Mouse (Mus musculus): ENCODE measurements around the gene BC028528. TPM values are rescaled to one million over a fixed set of nuclear protein-coding genes. Genes with fewer than 3 reads are reported as not detected.
"Not testable (repeated sequence)": the region's sequence is repeated elsewhere in the genome, so short reads cannot be mapped to it uniquely, and the experiment has no call there.

BC028528 gene
- polyA plus RNA-seq, 1 experiment from 2014 or later = 18.5 TPM

DNA sequence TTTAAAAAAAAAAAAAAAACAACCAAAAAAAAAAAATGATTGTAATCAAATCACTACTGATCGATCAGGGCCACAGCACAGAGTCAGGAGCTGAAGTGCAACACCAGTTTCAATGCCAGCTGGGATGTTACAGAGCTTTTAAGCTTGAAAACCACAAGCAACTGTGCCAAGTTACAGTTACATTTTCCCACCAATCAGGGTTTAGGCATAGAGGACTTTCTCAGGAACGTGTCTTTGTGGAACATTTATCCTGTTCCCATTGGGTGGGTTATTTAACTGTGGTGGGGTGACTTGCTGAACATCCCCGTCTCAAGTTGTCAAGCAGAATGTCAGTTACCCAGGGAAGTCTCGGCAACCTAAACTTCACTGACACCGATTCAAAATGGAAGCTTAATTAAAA, 33.3 kb upstream of the BC028528 start:
- Histone ChIP-seq H3K27ac (no peak overlapping the region), H3K27me3 (ENCODE audit: insufficient read depth, poor library complexity, severe bottlenecking) (no peaks in the 10 kb centered on the region), H3K4me3 (no peak overlapping the region), H3K36me3 (no peaks in the 10 kb centered on the region), H3K4me1 (peaks cover 10% of the 10 kb centered on the region), H3K9me3 (no peaks in the 10 kb centered on the region)
- 83% methylated on average over 5 of the region's 5 CpGs for WGBS
- no peak for DNase-seq (ENCODE audit: low spot score)

DNA sequence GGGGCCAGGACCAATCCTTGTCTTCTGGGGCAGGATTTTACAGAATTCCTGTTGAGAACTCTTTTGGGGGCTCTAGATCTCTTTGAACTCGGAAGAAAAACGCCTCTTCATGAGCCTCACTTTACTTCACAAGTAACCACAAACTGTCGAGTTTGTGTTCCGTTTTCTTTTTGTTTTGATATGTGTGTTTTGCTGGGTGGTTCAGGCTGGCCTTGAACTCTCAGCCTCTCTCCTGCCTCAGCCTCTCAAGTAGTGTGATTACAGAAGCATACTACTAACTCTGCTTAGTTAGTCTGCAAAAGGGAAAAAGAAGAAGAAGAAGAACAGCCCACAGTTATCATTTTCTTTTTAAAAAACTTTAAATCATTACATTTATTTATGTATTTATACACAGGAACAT, 32.4 kb upstream of the BC028528 start:
- no peak for DNase-seq (ENCODE audit: low spot score)
- 63% methylated on average over 4 of the region's 4 CpGs for WGBS
- Histone ChIP-seq H3K4me3 (no peak overlapping the region), H3K4me1 (peaks cover 10% of the 10 kb centered on the region), H3K27me3 (ENCODE audit: insufficient read depth, poor library complexity, severe bottlenecking) (no peaks in the 10 kb centered on the region), H3K36me3 (no peaks in the 10 kb centered on the region), H3K27ac (no peak overlapping the region), H3K9me3 (no peaks in the 10 kb centered on the region)

DNA sequence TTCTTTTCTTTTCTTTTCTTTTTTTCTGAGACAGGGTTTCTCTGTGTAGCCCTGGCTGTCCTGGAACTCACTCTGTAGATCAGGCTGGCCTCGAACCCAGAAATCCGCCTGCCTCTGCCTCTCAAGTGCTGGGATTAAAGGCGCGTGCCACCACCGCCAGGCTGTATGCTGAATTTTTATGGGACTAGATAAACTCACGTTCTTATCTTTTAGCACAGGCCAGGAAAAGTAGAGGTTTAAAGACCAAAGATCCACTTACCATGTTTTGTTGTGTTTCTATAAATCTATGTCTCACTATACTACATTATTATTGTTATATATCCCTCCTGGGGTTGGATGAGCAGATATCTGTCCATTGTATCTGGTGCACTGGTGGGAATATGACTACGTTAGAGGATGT, 31.6 kb upstream of the BC028528 start:
- 89% methylated on average over 7 of the region's 7 CpGs for WGBS
- not testable (repeated sequence) for H3K4me3 ChIP-seq; DNase-seq (ENCODE audit: low spot score)

DNA sequence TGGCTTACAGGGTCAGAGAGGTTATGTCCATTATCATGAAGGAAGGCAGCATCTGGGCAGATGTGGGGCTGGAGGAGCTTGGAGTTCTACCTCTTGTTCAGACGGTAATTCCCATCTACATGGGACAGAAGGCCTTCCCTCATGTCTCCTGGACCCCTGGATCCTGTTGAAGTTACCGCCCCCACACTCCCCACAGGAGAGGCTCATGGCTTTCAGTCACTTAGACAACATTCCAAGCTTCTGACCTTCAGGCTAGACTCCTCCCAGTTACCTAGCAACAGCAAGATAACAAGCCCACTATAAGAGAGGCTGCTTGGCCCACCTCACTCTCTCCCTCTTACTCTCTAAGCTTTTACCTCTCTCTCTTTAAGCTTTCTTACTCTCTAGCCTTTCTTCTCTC, 28.7 kb upstream of the BC028528 start:
- peaks cover 10% of the 10 kb centered on the region for H3K4me1 ChIP-seq
- not testable (repeated sequence) for H3K9me3 ChIP-seq; H3K4me3 ChIP-seq; H3K36me3 ChIP-seq; H3K27ac ChIP-seq; H3K27me3 ChIP-seq (ENCODE audit: insufficient read depth, poor library complexity, severe bottlenecking); DNase-seq (ENCODE audit: low spot score)
- 56% methylated on average over 2 of the region's 2 CpGs for WGBS

More for the DNA sequence above, 31.6 kb upstream of the BC028528 start:
- peaks cover 10% of the 10 kb centered on the region for H3K4me1 ChIP-seq
- H3K36me3 ChIP-seq; H3K9me3 ChIP-seq; H3K27me3 ChIP-seq (ENCODE audit: insufficient read depth, poor library complexity, severe bottlenecking); H3K27ac ChIP-seq: not testable (repeated sequence)

DNA sequence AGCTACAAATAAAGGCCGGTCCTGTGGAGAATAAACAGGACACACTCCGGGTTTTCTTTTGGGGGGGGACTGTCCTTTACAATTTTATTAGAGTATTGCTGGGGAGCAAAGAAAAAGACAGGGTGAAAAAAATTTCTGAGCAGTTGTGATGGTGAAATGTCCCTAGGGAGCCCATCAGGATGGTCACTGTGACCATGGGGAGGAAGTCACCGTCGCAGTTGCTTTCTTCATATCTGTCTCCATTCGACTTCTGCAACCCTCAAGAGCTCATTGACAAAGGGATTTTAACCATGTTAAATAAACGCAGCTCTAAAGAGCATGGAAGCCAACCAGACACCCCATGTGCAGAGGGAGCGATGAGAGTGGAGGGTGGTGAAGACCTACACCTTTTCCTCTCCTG, 25.0 kb upstream of the BC028528 start:
- DNase-seq (ENCODE audit: low spot score) = no peak

DNA sequence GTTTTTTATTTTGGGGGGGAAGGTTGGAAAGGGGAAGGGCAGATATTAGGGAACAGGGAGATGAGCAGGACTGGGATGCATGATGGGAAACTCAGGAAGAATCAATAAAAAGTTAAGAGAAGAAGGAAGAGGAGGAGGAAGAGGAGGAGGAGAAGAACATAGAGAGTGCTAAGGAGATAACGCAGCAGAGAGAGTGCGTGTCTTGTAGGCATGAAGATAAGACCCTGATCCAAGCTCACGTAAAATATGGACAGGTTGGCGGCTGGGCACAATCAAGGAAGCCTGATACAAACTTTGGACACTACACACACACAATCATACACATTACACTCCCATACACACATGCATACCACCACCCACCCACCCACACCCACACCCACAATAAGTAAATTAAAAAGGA, 22.9 kb upstream of the BC028528 start:
- Histone ChIP-seq H3K36me3 (no peaks in the 10 kb centered on the region), H3K9me3 (no peaks in the 10 kb centered on the region), H3K27me3 (ENCODE audit: insufficient read depth, poor library complexity, severe bottlenecking) (no peaks in the 10 kb centered on the region), H3K4me1 (no peaks in the 10 kb centered on the region), H3K4me3 (no peak overlapping the region), H3K27ac (no peak overlapping the region)
- 76% methylated on average over 4 of the region's 4 CpGs for WGBS
- no peak for DNase-seq (ENCODE audit: low spot score)

More for the DNA sequence above, 25.0 kb upstream of the BC028528 start:
- Histone ChIP-seq H3K4me1 (peaks cover 10% of the 10 kb centered on the region), H3K27me3 (ENCODE audit: insufficient read depth, poor library complexity, severe bottlenecking) (no peaks in the 10 kb centered on the region), H3K9me3 (no peaks in the 10 kb centered on the region), H3K27ac (no peak overlapping the region), H3K4me3 (no peak overlapping the region), H3K36me3 (no peaks in the 10 kb centered on the region)
- WGBS = 65% methylated on average over 7 of the region's 7 CpGs

DNA sequence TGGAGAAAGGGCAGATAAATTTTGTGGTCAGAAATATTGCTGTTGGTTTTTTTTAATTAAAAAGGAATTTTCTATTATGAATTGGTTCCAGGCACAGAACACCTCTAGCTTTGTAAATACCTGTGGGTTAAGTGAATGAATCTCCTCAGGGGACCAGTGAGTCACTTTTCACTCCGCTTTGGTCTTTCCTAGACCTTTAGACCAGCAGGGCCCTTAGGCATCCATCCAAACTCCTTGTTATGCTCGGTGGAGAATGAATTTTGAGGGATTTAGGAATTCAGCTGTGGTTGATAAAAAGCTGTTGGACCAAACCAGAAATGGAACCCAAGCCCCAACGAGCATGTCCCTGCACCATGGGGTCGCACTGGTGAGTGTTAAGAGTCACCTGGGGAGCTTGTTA, 15.8 kb upstream of the BC028528 start:
- Histone ChIP-seq H3K27me3 (ENCODE audit: insufficient read depth, poor library complexity, severe bottlenecking) (no peaks in the 10 kb centered on the region), H3K9me3 (no peaks in the 10 kb centered on the region), H3K36me3 (no peaks in the 10 kb centered on the region), H3K27ac (no peak overlapping the region), H3K4me3 (no peak overlapping the region), H3K4me1 (peaks cover 41% of the 10 kb centered on the region)
- 43% methylated on average over 4 of the region's 4 CpGs for WGBS
- DNase-seq (ENCODE audit: low spot score) = no peak

DNA sequence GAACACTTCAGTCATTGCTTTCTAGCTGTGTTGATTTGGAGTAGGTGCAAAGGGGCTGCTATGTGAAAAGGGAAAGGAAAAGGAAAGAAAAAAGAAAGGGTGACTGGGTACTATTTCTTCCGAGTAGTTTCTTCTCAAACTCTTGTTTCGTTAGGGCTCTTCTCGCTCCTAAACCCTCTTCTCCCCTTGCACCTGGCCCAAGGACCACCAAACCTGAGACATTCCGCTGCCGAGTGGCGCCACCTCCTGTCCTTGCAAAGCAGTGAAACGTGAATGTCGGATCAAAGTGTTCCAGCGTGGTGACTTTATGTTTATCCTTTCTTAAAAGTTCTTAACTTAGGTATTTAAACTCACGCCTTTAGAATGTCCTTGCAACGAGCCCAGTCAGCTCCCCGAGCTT, 15.1 kb upstream of the BC028528 start:
- H3K4me1 ChIP-seq = peaks cover 48% of the 10 kb centered on the region
- H3K9me3 ChIP-seq = no peaks in the 10 kb centered on the region
- under 1% methylated on average over 12 of the region's 12 CpGs for WGBS
- peak overlapping the region; percentile 65 for H3K4me3 ChIP-seq
- peak; percentile 83 for DNase-seq (ENCODE audit: low spot score)
- no peak overlapping the region for H3K27ac ChIP-seq
- no peaks in the 10 kb centered on the region for H3K27me3 ChIP-seq (ENCODE audit: insufficient read depth, poor library complexity, severe bottlenecking)
- no peaks in the 10 kb centered on the region for H3K36me3 ChIP-seq

DNA sequence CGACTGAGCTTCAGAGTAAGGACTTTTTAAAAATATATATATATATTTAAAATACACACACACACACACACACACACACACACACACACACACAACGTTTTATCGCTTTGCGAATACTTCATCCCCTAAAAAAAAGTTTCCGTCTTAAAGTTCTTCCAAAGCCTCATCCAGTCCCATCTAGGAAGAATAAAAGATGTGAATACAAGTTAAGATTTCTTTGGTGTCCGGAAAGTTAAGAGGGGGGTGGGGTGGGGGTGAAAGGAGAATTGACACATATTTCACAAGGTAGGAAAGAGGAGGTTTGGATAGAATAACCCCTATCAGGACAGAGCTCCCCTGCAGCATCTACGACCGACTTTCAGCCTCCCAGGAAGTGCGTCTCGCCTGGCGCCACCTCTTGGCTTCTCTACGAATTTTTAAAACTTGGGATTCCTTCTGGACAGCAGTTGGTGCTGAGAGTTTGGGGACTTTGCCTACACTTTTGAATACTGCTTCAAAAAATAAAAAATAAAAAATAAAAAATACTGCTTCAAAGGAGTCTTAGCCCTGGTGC, 14.2 kb upstream of the BC028528 start:
- peak overlapping the region; percentile 65 for H3K4me3 ChIP-seq
- DNase-seq (ENCODE audit: low spot score) = peak; percentile 81
- peak overlapping the region; percentile 88; the same call in 1 of the 2 replicates for H3K27ac ChIP-seq
- H3K9me3 ChIP-seq = no peaks in the 10 kb centered on the region
- H3K4me1 ChIP-seq = peaks cover 55% of the 10 kb centered on the region
- H3K27me3 ChIP-seq (ENCODE audit: insufficient read depth, poor library complexity, severe bottlenecking) = no peaks in the 10 kb centered on the region
- WGBS = under 1% methylated on average over 12 of the region's 12 CpGs
- H3K36me3 ChIP-seq = peaks cover 2% of the 10 kb centered on the region; the same call in 1 of the 2 replicates

DNA sequence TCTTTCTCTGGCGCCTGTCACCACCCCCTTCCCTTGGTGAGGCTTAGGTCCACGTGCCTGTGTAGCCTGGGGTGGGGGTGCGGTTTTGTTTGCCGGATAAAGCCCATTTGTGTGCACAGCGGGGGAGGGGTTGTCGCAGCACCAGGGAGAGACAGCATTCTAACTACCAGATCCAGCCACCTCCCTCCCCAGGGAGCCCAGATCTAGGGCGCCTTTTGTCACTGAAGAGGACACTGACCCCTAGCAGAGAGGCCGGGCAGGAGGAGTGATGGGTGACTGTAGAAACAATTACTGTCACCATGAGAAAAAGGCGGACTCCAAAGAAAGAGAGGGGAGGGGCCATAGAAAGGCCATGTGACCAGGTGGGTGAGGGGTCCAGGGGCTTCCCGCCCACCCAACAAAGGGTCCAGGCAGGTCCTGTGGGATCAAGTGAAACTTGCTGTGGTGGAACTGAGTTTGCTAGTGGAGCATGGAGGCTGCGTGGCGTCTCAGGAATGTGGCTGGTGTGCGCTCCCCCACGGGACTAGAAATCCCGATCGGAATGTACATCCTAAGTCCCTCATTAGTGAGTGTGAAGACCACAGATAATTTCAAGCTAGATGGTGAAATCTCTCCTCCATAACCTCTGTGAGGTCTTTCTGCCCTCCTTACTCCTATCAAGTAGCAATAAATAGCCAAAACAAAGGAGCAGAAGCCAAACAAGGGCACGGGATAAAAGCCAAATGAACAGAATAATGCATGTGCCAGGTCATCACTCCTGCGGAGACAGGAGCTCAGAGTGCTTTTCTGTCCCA, 13.5 kb upstream of the BC028528 start:
- H3K4me1 ChIP-seq = peaks cover 55% of the 10 kb centered on the region
- no peaks in the 10 kb centered on the region for H3K9me3 ChIP-seq
- H3K27me3 ChIP-seq (ENCODE audit: insufficient read depth, poor library complexity, severe bottlenecking) = no peaks in the 10 kb centered on the region
- DNase-seq (ENCODE audit: low spot score) = peak; percentile 89
- H3K27ac ChIP-seq = peak overlapping the region; percentile 88
- peak overlapping the region; percentile 65 for H3K4me3 ChIP-seq
- H3K36me3 ChIP-seq = peaks cover 4% of the 10 kb centered on the region; the same call in 1 of the 2 replicates
- 1% methylated on average over 18 of the region's 18 CpGs for WGBS

DNA sequence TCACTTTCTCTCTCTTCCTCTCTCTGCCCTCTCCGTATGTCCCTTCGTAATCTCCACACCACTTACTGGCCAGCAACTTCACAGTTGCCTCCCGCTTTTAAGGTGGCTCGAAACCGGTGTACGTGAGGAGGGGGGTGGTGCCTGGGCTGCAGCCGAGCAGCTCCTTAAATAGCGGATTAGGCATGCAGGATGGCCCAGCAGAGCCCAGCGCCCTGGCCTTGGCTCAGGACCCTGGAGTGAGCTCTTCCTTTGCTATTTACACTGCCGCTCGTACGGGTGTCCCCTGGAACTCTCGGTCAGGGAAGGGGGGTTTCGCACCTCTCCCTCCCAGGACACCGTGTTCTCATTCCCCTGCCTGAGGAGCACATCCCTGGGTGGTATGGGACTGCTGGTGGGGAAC, 12.8 kb upstream of the BC028528 start, which contains the start of gene Car14:
Car14 (minus strand) TSS at position 124 of the 400 bp plus-strand sequence.
- H3K4me1 ChIP-seq = peaks cover 55% of the 10 kb centered on the region
- 0% methylated on average over 15 of the region's 15 CpGs for whole genome bisulfite sequencing
- DNase-seq (ENCODE audit: low spot score) = no peak

DNA sequence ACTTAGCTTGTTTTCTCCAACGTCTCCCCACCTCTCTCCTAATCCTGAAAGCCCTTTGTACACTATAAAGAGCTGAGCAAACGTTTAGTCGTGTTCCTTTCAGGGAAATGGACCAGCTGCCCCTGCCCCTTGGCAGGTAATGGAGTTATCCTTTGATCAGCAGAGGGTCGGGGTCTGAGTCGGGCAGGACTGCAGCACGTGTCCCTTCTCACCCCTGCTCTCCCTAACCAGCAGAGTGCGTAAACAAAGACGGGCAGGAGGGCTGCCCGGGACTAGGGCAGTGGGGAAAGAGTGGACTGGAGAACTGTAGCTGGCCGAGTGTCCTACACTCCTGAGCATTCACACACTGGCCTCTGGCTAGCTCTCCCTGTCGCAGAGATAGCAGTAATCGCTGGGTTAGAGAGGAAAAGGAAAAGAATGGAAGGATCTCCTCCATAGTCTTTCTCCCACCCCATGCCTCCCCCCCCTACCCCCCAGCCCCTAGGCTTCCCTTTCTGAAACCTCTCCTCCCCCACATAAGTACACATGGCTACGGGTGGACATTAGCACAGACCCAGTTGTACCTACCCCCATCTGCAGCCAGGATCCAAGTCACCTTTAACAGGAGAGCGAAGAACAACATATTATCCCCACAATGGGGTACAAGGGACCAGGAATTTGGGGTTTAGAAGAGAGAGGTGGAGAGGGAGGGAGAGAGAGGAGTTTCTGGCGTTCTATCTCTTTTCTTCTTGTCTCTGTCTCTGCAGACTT, 12.1 kb upstream of the BC028528 start:
- peaks cover 55% of the 10 kb centered on the region for H3K4me1 ChIP-seq

More for the DNA sequence above, 12.8 kb upstream of the BC028528 start, which contains the start of gene Car14:
- Histone ChIP-seq H3K9me3 (no peaks in the 10 kb centered on the region), H3K36me3 (peaks cover 6% of the 10 kb centered on the region; the same call in 1 of the 2 replicates), H3K27ac (peak within 1 kb of the TSS; percentile 88), H3K4me3 (peak within 1 kb of the TSS; percentile 65), H3K27me3 (ENCODE audit: insufficient read depth, poor library complexity, severe bottlenecking) (no peaks in the 10 kb centered on the region)

DNA sequence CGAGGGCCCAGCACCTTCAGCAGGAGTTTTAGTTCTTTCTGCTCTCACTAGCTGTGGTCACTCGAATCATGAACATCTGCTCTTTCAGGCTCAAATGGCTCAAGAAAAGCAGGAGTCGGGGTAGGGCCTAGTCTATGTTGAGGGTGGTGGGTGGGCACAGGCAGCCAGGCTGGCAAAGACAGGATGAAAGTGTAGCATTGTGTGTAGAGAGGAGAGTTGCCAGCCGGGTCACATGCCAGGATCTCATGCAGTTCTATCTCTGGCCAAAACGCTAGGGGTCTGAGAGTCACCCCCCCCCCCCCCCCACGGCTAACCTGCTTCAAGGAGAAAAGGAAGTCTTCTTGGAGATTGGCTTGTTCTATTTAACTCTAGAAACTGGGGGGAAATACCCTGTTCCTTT, 10.8 kb upstream of the BC028528 start:
- DNase-seq (ENCODE audit: low spot score) = no peak
- WGBS = 36% methylated on average over 6 of the region's 6 CpGs
- no peaks in the 10 kb centered on the region for H3K27me3 ChIP-seq (ENCODE audit: insufficient read depth, poor library complexity, severe bottlenecking)
- peaks cover 22% of the 10 kb centered on the region for H3K36me3 ChIP-seq
- H3K9me3 ChIP-seq = no peaks in the 10 kb centered on the region
- peak overlapping the region; percentile 65 for H3K4me3 ChIP-seq
- H3K4me1 ChIP-seq = peaks cover 55% of the 10 kb centered on the region
- peak overlapping the region; percentile 73 for H3K27ac ChIP-seq

More for the DNA sequence above, 12.1 kb upstream of the BC028528 start:
- peak overlapping the region; percentile 88 for H3K27ac ChIP-seq
- H3K9me3 ChIP-seq = no peaks in the 10 kb centered on the region
- H3K27me3 ChIP-seq (ENCODE audit: insufficient read depth, poor library complexity, severe bottlenecking) = no peaks in the 10 kb centered on the region
- DNase-seq (ENCODE audit: low spot score) = no peak
- WGBS = under 1% methylated on average over 15 of the region's 15 CpGs
- peaks cover 12% of the 10 kb centered on the region; the same call in 1 of the 2 replicates for H3K36me3 ChIP-seq
- H3K4me3 ChIP-seq = peak overlapping the region; percentile 65

Data from heart, embryonic 10.5 days (tissue).